Mouse (Mus musculus): ENCODE measurements around the gene H2afy2. TPM values are rescaled to one million over a fixed set of nuclear protein-coding genes. Genes with fewer than 3 reads are reported as not detected.
A peak's percentile ranks its signal among the peaks of the same experiment; 100 is the strongest.

Gene H2afy2
- polyA plus RNA-seq, 1 experiment from 2014 or later = 140 TPM

GRCm38 (mm10) chr10:61695703-61696559 is 88.0 kb downstream of the H2afy2 start:
- Histone ChIP-seq H3K9ac (replicated peaks; ENCODE audit: low read length) (peak overlapping the region; percentile 77), H3K4me2 (replicated peaks; ENCODE audit: low read depth, low read length) (peak overlapping the region; percentile 98), H3K4me3 (ENCODE audit: low read length) (peak overlapping the region; percentile 83), H3K36me3 (ENCODE audit: insufficient read depth, low read length) (peaks cover 32% of the 10 kb centered on the region), H3K27ac (ENCODE audit: low read length) (no peak overlapping the region; the same call in 1 of the 2 replicates), H3K4me1 (ENCODE audit: insufficient read depth, low read length) (peaks cover 14% of the 10 kb centered on the region), H3K27me3 (ENCODE audit: insufficient read depth, low read length) (no peaks in the 10 kb centered on the region), H3K9me3 (ENCODE audit: low read length) (no peaks in the 10 kb centered on the region)
- WGBS = under 1% methylated on average over 98 of the region's 111 CpGs
- peak; percentile 40; the same call in 1 of the 2 replicates for ATAC-seq (ENCODE audit: low FRiP score, low TSS enrichment)

GRCm38 (mm10) chr10:61694870-61695670 is 88.9 kb downstream of the H2afy2 start, which contains the start of gene Tysnd1:
Tysnd1 (plus strand) TSS chr10:61695514.
- Histone ChIP-seq H3K4me2 (replicated peaks; ENCODE audit: low read depth, low read length) (peak within 1 kb of the TSS; percentile 98), H3K4me1 (ENCODE audit: insufficient read depth, low read length) (peaks cover 14% of the 10 kb centered on the region), H3K27me3 (ENCODE audit: insufficient read depth, low read length) (no peaks in the 10 kb centered on the region), H3K27ac (ENCODE audit: low read length) (no peak within 1 kb of the TSS; the same call in 1 of the 2 replicates), H3K36me3 (ENCODE audit: insufficient read depth, low read length) (peaks cover 38% of the 10 kb centered on the region), H3K4me3 (ENCODE audit: low read length) (peak within 1 kb of the TSS; percentile 83), H3K9ac (replicated peaks; ENCODE audit: low read length) (peak within 1 kb of the TSS; percentile 77), H3K9me3 (ENCODE audit: low read length) (no peaks in the 10 kb centered on the region)
- peak; percentile 97 for ATAC-seq (ENCODE audit: low FRiP score, low TSS enrichment)
- WGBS = 0% methylated on average over 42 of the region's 42 CpGs

- H3K36me3 ChIP-seq (ENCODE audit: insufficient read depth, low read length) = peaks cover 46% of the 10 kb centered on the region
- no peak overlapping the region for H3K4me3 ChIP-seq (ENCODE audit: low read length)
- H3K4me1 ChIP-seq (ENCODE audit: insufficient read depth, low read length) = peaks cover 14% of the 10 kb centered on the region
- H3K9ac ChIP-seq (replicated peaks; ENCODE audit: low read length) = no peak overlapping the region
- no peaks in the 10 kb centered on the region for H3K9me3 ChIP-seq (ENCODE audit: low read length)
- no peak overlapping the region for H3K27ac ChIP-seq (ENCODE audit: low read length)
- no peak for ATAC-seq (ENCODE audit: low FRiP score, low TSS enrichment)
- H3K27me3 ChIP-seq (ENCODE audit: insufficient read depth, low read length) = no peaks in the 10 kb centered on the region
- 74% methylated on average over 4 of the region's 4 CpGs for WGBS
- H3K4me2 ChIP-seq (replicated peaks; ENCODE audit: low read depth, low read length) = no peak overlapping the region
Measured at GRCm38 (mm10) chr10:61693563-61693962, 90.4 kb downstream of the H2afy2 start.

- H3K36me3 ChIP-seq (ENCODE audit: insufficient read depth, low read length) = peaks cover 75% of the 10 kb centered on the region
- no peak for ATAC-seq (ENCODE audit: low FRiP score, low TSS enrichment)
- H3K4me2 ChIP-seq (replicated peaks; ENCODE audit: low read depth, low read length) = no peak overlapping the region
- H3K9me3 ChIP-seq (ENCODE audit: low read length) = no peaks in the 10 kb centered on the region
- no peak overlapping the region for H3K9ac ChIP-seq (replicated peaks; ENCODE audit: low read length)
- no peak overlapping the region for H3K27ac ChIP-seq (ENCODE audit: low read length)
- H3K27me3 ChIP-seq (ENCODE audit: insufficient read depth, low read length) = no peaks in the 10 kb centered on the region
- no peak overlapping the region for H3K4me3 ChIP-seq (ENCODE audit: low read length)
- H3K4me1 ChIP-seq (ENCODE audit: insufficient read depth, low read length) = no peaks in the 10 kb centered on the region
- WGBS = 81% methylated on average over 8 of the region's 8 CpGs
Measured at GRCm38 (mm10) chr10:61689405-61689804, 94.5 kb downstream of the H2afy2 start.

Small RNA genes within 50 kb of the gene (microRNA-seq; reads per million reads assigned to microRNA genes)
- gene Mir5108 = not detected

Other genes with a start within 250 kb of the H2afy2 start
- gene Npffr1, start 188.7 kb downstream of the H2afy2 start, polyA plus RNA-seq (2015; fragmentation: Nextera tagmentation; extraction: Ambion mirVana) = 0.12 TPM in 2 replicates
- 179 and 180 TPM in 2 replicates for gene Ppa1, start 135.6 kb downstream of the H2afy2 start, polyA plus RNA-seq (2015; fragmentation: Nextera tagmentation; extraction: Ambion mirVana)
- 247 and 260 TPM in 2 replicates for gene Sar1a, start 103.8 kb downstream of the H2afy2 start, polyA plus RNA-seq (2015; fragmentation: Nextera tagmentation; extraction: Ambion mirVana)
- gene Tysnd1, start 88.6 kb downstream of the H2afy2 start, polyA plus RNA-seq (2015; fragmentation: Nextera tagmentation; extraction: Ambion mirVana) = 31.2 and 37.0 TPM in 2 replicates
- 24.3 and 28.0 TPM in 2 replicates for gene Aifm2, start 68.9 kb downstream of the H2afy2 start, polyA plus RNA-seq (2015; fragmentation: Nextera tagmentation; extraction: Ambion mirVana)
- 6.7 and 6.8 TPM in 2 replicates for gene Col13a1, start 195.0 kb upstream of the H2afy2 start, polyA plus RNA-seq (2015; fragmentation: Nextera tagmentation; extraction: Ambion mirVana)

Data from kidney, embryonic 16.5 days (tissue).